Mouse (Mus musculus) c-Kit-positive CD71-positive TER-119-positive erythroid progenitor cells, embryonic 14.5 days (primary cell): ENCODE measurements around the gene Atp2a1.

Experiments
- DNase-seq: peaks from one replicate; pipeline ENCODE4 v3.0.0-alpha.2; 2013; ENCODE audit warnings: low spot score

The Atp2a1 gene

GRCm38 (mm10) chr7:126472713-126473112 is 9.8 kb upstream of the Atp2a1 start:
- DNase-seq = no peak

DNA sequence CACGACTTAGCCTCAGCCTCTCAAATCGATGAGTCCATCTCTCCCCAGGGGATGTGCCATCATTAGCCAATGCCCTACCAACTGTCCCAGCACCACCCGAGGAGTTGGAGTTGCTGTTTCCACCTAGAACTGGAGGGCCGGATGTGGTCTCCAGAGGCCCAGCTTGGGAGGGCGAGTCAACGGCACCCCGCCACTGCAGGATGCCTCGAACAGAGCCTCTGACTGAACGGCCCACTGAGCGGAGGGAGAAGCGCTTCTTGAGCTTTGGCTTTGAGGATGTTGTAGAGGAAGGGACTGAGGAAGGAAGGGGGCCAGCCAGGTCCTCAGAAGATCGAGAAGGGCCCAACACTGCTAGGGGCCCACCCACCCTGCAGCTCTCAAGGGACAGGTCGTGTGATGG is 9.4 kb upstream of the Atp2a1 start:
- DNase-seq = no peak

GRCm38 (mm10) chr7:126471853-126472252 is 8.9 kb upstream of the Atp2a1 start:
- no peak for DNase-seq

GRCm38 (mm10) chr7:126471361-126471760 is 8.5 kb upstream of the Atp2a1 start:
- no peak for DNase-seq

DNA sequence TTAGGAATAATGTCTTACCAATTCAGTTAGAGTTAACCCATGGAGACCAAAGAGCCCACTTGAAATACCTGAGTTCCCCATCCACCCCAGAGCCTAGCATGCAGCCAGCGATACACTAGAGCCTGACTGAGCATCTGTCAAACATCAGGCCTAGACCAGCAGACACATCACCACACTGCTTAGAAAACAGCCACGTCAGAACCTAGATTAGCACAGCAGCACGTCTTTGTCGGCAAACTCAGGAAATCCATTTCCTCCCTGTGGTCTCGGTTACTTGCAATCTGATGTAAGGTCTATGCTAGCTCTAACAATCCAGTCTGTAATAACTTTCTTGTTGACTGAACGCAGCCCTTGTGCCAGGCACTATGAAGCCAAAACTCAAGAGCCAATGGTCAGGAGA is 7.2 kb upstream of the Atp2a1 start:
- DNase-seq = no peak

DNA sequence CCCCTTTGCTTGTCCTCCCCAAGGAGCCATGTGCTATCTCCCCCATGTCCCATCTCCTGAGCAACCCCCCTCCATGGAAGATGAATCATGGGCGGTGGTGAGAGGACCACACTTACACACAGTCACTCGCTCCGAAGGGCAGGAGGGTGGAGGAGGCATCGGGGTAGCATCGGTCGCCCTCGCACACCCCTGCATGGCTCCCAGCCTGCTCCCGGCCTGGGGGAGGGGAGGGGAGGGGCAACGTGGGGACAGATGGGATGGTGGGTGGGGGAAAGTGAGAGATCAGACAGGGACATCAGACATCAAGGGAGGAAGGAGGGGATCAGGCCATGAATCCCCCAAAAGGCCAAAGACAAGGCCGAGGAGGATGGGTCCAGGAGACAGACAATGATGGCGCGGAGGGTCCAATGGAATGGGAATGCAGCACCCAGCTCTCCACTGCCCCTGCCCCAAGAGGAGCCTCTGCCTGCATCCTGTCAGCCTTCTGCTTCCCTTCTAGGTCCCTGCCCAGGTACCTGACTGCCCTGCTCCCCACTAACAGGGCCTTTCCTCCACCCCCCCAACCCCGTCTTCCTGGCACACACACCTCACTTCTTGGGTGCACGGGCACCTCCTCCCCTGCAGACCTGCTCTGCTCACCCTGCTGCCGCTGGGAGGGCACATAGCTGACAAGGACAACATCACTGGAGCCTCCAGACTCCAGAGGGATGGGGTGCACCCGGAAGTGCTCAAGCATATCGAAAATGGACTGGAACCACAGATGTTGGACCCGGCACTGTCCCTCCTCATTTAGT is 5.1 kb upstream of the Atp2a1 start:
- no peak for DNase-seq

DNA sequence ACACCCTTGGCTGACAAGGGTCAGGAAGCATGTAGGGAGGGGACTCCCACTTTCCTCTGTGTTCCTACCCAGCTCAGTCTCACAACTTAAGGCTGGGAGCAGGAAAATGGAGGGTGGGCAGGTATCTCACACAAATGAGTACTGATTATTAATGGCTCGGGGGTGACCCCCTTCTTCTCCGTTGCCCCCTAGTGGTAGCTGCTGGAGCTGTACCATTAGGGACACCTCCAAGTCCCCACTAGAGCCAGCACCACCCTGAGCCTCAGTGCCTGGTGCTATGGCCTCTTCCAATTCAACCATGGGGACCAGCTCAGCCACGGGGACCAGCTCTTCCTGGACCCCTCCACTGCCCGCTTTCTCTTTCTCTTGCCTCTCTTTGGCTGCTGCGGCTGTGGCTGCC is 4.4 kb upstream of the Atp2a1 start:
- peak; percentile 67 for DNase-seq

DNA sequence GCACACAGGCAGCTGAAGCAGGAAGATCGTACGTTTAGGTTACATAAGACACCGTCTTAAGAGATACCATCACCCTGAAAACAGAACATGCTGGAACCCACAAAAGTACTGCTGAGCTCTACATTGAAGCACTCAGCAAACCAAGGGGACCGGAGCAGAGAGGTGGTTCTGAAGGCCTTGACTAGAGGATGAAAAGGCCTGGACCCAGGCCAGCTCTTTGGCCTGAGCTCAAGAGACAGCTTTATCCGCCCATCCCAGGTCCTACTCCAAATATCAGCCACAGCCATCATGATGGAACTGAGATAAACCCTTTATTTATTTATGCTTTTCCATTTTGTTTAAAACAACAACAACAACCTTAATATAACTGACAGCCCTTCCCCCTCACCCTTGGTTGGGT is 3.8 kb upstream of the Atp2a1 start:
- no peak for DNase-seq

DNA sequence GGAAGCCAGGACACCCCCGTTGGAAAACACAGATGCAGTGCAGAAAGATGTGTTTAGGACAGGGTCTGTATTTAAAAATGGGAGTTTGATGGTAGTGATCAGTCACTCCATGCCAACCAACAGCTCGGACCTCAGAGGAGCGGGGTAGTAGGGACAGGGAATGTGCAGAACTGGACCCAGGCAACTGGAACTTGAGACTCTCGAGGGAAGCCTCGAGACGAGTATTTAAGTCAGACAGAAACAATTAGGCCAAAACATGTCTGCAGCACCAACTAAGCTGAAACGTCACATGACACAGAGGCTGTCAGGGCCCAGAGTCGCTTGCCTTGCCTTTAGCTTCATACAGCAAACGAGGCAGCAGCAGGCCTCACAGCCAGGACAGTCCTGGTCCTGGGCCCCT is 3.2 kb upstream of the Atp2a1 start:
- no peak for DNase-seq

- no peak for DNase-seq
Measured at GRCm38 (mm10) chr7:126465246-126466030, 2.5 kb upstream of the Atp2a1 start.

DNA sequence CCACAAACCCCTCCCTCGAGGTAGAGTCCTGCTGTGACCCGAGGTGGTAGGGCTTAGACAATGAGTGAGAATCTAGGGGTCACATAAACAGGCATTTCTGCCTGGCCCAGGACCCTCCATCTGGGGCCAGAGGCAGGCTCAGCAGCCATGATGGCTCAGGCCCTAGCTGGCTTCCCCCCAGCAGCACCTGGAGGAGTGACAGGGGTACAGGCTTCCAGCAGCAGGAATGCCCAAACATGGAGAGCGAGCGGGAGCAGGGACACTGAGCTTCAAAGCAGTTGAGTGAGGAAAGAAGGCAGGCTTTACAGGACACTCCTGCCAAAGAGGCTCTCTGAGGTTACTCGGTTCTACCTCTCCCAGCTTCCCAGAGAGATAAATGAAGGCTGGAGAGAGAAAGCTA is 1.9 kb upstream of the Atp2a1 start:
- DNase-seq = no peak

DNA sequence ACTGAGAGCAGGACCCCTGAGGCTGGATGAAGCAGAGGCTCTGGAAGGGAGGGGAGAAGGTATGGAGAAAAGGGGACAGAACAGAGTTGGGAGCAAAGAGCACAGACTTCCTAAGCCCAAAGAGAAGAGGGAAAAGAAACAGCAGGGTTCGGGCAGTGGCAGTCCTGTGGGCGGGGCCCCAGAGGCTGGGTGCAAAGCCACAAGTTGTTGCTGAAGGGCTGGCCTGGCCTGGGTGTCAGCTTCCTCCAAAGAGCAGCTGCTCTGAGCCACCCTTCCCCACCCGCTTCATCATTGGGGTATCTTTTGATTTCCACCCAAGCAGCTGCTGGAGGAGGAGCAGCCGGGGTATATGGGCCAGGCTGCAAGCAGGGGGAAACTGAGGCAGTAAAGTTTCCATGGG is 1.2 kb upstream of the Atp2a1 start:
- DNase-seq = no peak

- DNase-seq = no peak
Measured at GRCm38 (mm10) chr7:126463547-126463946, 639 bp upstream of the Atp2a1 start.

GRCm38 (mm10) chr7:126461626-126462025 is 1.3 kb downstream of the Atp2a1 start:
- DNase-seq = no peak

- DNase-seq = no peak
Measured at GRCm38 (mm10) chr7:126460623-126461399, 2.1 kb downstream of the Atp2a1 start.

- DNase-seq = no peak
Measured at GRCm38 (mm10) chr7:126458844-126459618, 3.9 kb downstream of the Atp2a1 start.

DNA sequence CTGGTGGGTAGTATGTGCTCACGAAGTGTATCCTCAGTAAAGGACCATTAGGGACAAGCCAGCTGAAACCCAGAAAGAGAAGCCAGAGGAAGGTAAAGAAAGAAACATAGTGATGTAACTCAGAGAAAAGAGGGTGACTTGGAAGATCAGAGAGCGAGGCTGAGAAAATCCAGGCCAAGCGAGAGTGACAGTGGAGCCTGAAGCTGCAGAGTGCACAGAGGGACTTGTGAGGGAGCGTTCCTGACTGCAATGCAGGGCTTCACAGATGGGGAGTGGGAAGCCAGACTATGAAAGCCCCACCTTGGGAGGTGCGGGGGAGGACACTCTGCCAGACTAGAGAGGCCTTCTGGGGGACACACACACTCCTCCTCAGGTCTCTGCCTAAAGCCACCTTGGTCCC is 4.7 kb downstream of the Atp2a1 start:
- no peak for DNase-seq

GRCm38 (mm10) chr7:126456382-126457266 is 6.3 kb downstream of the Atp2a1 start:
- no peak for DNase-seq

DNA sequence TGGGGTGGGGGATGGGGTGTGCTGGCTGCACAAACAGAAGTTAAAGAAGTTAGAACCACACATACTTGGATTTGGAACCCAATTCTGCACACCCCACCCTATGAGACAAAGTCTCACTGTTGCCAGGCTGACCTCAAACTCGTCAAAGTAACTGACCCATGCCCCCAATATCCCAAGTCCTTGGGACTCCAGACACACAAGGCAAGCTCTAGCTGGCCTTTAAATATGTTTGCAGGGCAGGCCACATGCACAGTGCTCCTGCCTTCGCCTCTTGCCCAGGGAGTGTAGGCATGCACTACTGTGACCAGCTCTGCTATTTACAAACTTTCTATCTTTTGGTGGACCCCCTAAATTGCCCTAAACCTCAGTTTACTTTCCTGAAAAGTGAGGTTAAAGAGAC is 7.7 kb downstream of the Atp2a1 start:
- DNase-seq = no peak

DNA sequence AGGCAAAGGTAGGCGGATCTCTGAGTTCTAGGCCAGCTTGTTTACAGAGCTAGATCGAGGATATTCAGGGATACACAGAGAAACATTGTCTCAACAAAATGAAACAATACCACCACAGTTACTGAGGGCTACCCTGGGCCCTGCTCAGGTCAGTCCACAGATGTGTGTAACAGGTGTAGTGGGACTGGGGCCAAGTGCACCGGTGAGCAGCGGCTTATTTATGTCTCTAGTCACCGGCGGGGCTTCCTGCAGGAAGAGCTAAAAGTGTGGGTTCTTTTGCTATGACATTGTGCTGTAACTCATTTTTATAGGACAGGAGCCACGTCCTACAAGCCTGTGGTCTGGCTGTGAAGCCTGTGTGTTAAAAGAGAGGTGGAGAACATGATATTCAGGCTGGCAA is 9.0 kb downstream of the Atp2a1 start:
- DNase-seq = no peak

DNA sequence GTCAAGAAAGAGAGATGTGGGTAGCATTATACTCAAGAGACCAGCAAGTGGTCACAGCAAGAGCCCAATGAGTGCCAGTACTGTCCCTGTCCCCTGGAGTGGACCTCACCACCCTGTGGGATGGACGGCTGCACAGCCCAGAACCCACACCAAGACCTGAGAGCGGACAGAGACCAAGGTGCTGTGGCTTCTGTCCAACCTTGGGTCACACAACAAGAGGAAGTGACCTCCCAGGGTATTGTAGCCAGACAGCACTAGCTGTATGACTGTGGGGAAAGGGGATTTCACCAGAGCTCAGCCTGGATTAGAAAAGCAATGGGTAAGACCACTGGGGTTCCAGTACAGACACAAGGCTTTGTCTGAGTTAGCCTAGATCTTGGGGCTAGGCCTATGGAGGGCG is 10.7 kb downstream of the Atp2a1 start:
- no peak for DNase-seq
